Mouse (Mus musculus): ENCODE measurements around the gene Tmem267. TPM values are rescaled to one million over a fixed set of nuclear protein-coding genes. Genes with fewer than 3 reads are reported as not detected.
A peak's percentile ranks its signal among the peaks of the same experiment; 100 is the strongest.
"Not testable (repeated sequence)": the region's sequence is repeated elsewhere in the genome, so short reads cannot be mapped to it uniquely, and the experiment has no call there.

The Tmem267 gene
- polyA plus RNA-seq, 1 experiment from 2014 or later = 1.7 TPM

- H3K27me3 ChIP-seq (ENCODE audit: control insufficient read depth, insufficient read depth, low read length) = no peaks in the 10 kb centered on the region
- H3K9ac ChIP-seq (ENCODE audit: low read length) = no peak overlapping the region
- no peak for ATAC-seq (replicated peaks; ENCODE audit: extremely low read depth, insufficient read depth, low FRiP score)
- H3K27ac ChIP-seq (ENCODE audit: low read length) = no peak overlapping the region
- H3K9me3 ChIP-seq (replicated peaks; ENCODE audit: control insufficient read depth, low read length) = no peaks in the 10 kb centered on the region
- WGBS = 84% methylated on average over 2 of the region's 2 CpGs
- H3K4me1 ChIP-seq (ENCODE audit: control insufficient read depth, insufficient read depth, low read length) = no peaks in the 10 kb centered on the region
- H3K4me3 ChIP-seq (ENCODE audit: low read length) = no peak overlapping the region
- peaks cover 37% of the 10 kb centered on the region for H3K36me3 ChIP-seq (ENCODE audit: control insufficient read depth, insufficient read depth)
- no peak overlapping the region for H3K4me2 ChIP-seq (ENCODE audit: low read depth, low read length)
These were observed 10.1 kb upstream of the Tmem267 start for GRCm38 (mm10) chr13:119477789-119478188.

GRCm38 (mm10) chr13:119487354-119487753 is 485 bp upstream of the Tmem267 start:
- Histone ChIP-seq H3K27me3 (ENCODE audit: control insufficient read depth, insufficient read depth, low read length) (no peaks in the 10 kb centered on the region), H3K4me3 (ENCODE audit: low read length) (no peak overlapping the region), H3K9me3 (replicated peaks; ENCODE audit: control insufficient read depth, low read length) (peaks cover 11% of the 10 kb centered on the region), H3K9ac (ENCODE audit: low read length) (no peak overlapping the region), H3K27ac (ENCODE audit: low read length) (no peak overlapping the region), H3K4me2 (ENCODE audit: low read depth, low read length) (peak overlapping the region; percentile 39; the same call in 1 of the 2 replicates), H3K4me1 (ENCODE audit: control insufficient read depth, insufficient read depth, low read length) (no peaks in the 10 kb centered on the region), H3K36me3 (ENCODE audit: control insufficient read depth, insufficient read depth) (peaks cover 26% of the 10 kb centered on the region)
- no peak for ATAC-seq (replicated peaks; ENCODE audit: extremely low read depth, insufficient read depth, low FRiP score)
- 67% methylated on average over 7 of the region's 7 CpGs for WGBS

GRCm38 (mm10) chr13:119492083-119492482 is 4.2 kb downstream of the Tmem267 start:
- WGBS = 86% methylated on average over 10 of the region's 10 CpGs
- not testable (repeated sequence) for H3K27me3 ChIP-seq (ENCODE audit: control insufficient read depth, insufficient read depth, low read length); ATAC-seq (replicated peaks; ENCODE audit: extremely low read depth, insufficient read depth, low FRiP score); H3K9ac ChIP-seq (ENCODE audit: low read length); H3K4me2 ChIP-seq (ENCODE audit: low read depth, low read length); H3K27ac ChIP-seq (ENCODE audit: low read length); H3K4me3 ChIP-seq (ENCODE audit: low read length); H3K4me1 ChIP-seq (ENCODE audit: control insufficient read depth, insufficient read depth, low read length); H3K36me3 ChIP-seq (ENCODE audit: control insufficient read depth, insufficient read depth)
- peaks cover 16% of the 10 kb centered on the region for H3K9me3 ChIP-seq (replicated peaks; ENCODE audit: control insufficient read depth, low read length)

GRCm38 (mm10) chr13:119494938-119495337 is 7.1 kb downstream of the Tmem267 start:
- not testable (repeated sequence) for H3K4me3 ChIP-seq (ENCODE audit: low read length); H3K4me1 ChIP-seq (ENCODE audit: control insufficient read depth, insufficient read depth, low read length); H3K27ac ChIP-seq (ENCODE audit: low read length); H3K4me2 ChIP-seq (ENCODE audit: low read depth, low read length); H3K27me3 ChIP-seq (ENCODE audit: control insufficient read depth, insufficient read depth, low read length); H3K9ac ChIP-seq (ENCODE audit: low read length); H3K36me3 ChIP-seq (ENCODE audit: control insufficient read depth, insufficient read depth)
- ATAC-seq (replicated peaks; ENCODE audit: extremely low read depth, insufficient read depth, low FRiP score) = 0 out of 2 replicates have a peak, but pooled peaks have one; percentile 4
- peaks cover 16% of the 10 kb centered on the region for H3K9me3 ChIP-seq (replicated peaks; ENCODE audit: control insufficient read depth, low read length)
- 91% methylated on average over 9 of the region's 22 CpGs for WGBS

- H3K9me3 ChIP-seq (replicated peaks; ENCODE audit: control insufficient read depth, low read length) = peaks cover 13% of the 10 kb centered on the region
- not testable (repeated sequence) for H3K4me2 ChIP-seq (ENCODE audit: low read depth, low read length); H3K4me3 ChIP-seq (ENCODE audit: low read length); H3K27me3 ChIP-seq (ENCODE audit: control insufficient read depth, insufficient read depth, low read length); H3K4me1 ChIP-seq (ENCODE audit: control insufficient read depth, insufficient read depth, low read length); H3K9ac ChIP-seq (ENCODE audit: low read length); H3K36me3 ChIP-seq (ENCODE audit: control insufficient read depth, insufficient read depth); H3K27ac ChIP-seq (ENCODE audit: low read length)
- WGBS = 72% methylated on average over 14 of the region's 16 CpGs
- ATAC-seq (replicated peaks; ENCODE audit: extremely low read depth, insufficient read depth, low FRiP score) = peak; percentile 87
These were observed 108.7 kb downstream of the Tmem267 start for GRCm38 (mm10) chr13:119596321-119597211.

GRCm38 (mm10) chr13:119598466-119598865 is 110.6 kb downstream of the Tmem267 start:
- H3K27me3 ChIP-seq (ENCODE audit: control insufficient read depth, insufficient read depth, low read length); H3K4me3 ChIP-seq (ENCODE audit: low read length); H3K36me3 ChIP-seq (ENCODE audit: control insufficient read depth, insufficient read depth); ATAC-seq (replicated peaks; ENCODE audit: extremely low read depth, insufficient read depth, low FRiP score); H3K4me2 ChIP-seq (ENCODE audit: low read depth, low read length); H3K27ac ChIP-seq (ENCODE audit: low read length); H3K9ac ChIP-seq (ENCODE audit: low read length); H3K4me1 ChIP-seq (ENCODE audit: control insufficient read depth, insufficient read depth, low read length): not testable (repeated sequence)
- H3K9me3 ChIP-seq (replicated peaks; ENCODE audit: control insufficient read depth, low read length) = peaks cover 13% of the 10 kb centered on the region

- H3K27ac ChIP-seq (ENCODE audit: low read length); H3K27me3 ChIP-seq (ENCODE audit: control insufficient read depth, insufficient read depth, low read length); H3K9ac ChIP-seq (ENCODE audit: low read length); H3K4me1 ChIP-seq (ENCODE audit: control insufficient read depth, insufficient read depth, low read length); H3K4me3 ChIP-seq (ENCODE audit: low read length); ATAC-seq (replicated peaks; ENCODE audit: extremely low read depth, insufficient read depth, low FRiP score); H3K36me3 ChIP-seq (ENCODE audit: control insufficient read depth, insufficient read depth); H3K4me2 ChIP-seq (ENCODE audit: low read depth, low read length): not testable (repeated sequence)
- 82% methylated on average over 12 of the region's 12 CpGs for WGBS
- H3K9me3 ChIP-seq (replicated peaks; ENCODE audit: control insufficient read depth, low read length) = peaks cover 17% of the 10 kb centered on the region
These were observed 111.2 kb downstream of the Tmem267 start for GRCm38 (mm10) chr13:119599066-119599465.

GRCm38 (mm10) chr13:119599498-119599897 is 111.7 kb downstream of the Tmem267 start:
- H3K4me3 ChIP-seq (ENCODE audit: low read length); H3K27me3 ChIP-seq (ENCODE audit: control insufficient read depth, insufficient read depth, low read length); H3K4me1 ChIP-seq (ENCODE audit: control insufficient read depth, insufficient read depth, low read length); H3K27ac ChIP-seq (ENCODE audit: low read length); H3K9ac ChIP-seq (ENCODE audit: low read length); ATAC-seq (replicated peaks; ENCODE audit: extremely low read depth, insufficient read depth, low FRiP score); H3K36me3 ChIP-seq (ENCODE audit: control insufficient read depth, insufficient read depth); H3K4me2 ChIP-seq (ENCODE audit: low read depth, low read length): not testable (repeated sequence)
- peaks cover 17% of the 10 kb centered on the region for H3K9me3 ChIP-seq (replicated peaks; ENCODE audit: control insufficient read depth, low read length)
- 65% methylated on average over 2 of the region's 2 CpGs for WGBS

- H3K9me3 ChIP-seq (replicated peaks; ENCODE audit: control insufficient read depth, low read length) = peaks cover 17% of the 10 kb centered on the region
- H3K4me1 ChIP-seq (ENCODE audit: control insufficient read depth, insufficient read depth, low read length); H3K9ac ChIP-seq (ENCODE audit: low read length); H3K27me3 ChIP-seq (ENCODE audit: control insufficient read depth, insufficient read depth, low read length); H3K4me3 ChIP-seq (ENCODE audit: low read length); H3K27ac ChIP-seq (ENCODE audit: low read length); ATAC-seq (replicated peaks; ENCODE audit: extremely low read depth, insufficient read depth, low FRiP score); H3K4me2 ChIP-seq (ENCODE audit: low read depth, low read length); H3K36me3 ChIP-seq (ENCODE audit: control insufficient read depth, insufficient read depth): not testable (repeated sequence)
These were observed 112.3 kb downstream of the Tmem267 start for GRCm38 (mm10) chr13:119600166-119600565.

Data from heart, embryonic 16.5 days (tissue).